Mouse (Mus musculus): Measurements from ENCODE around the gene Pknox2. TPM values are rescaled to one million over a fixed set of nuclear protein-coding genes. Genes with fewer than 3 reads are reported as not detected.

Pknox2 gene
- polyA plus RNA-seq, 1 experiment from 2014 or later = 7.2 TPM

GRCm38 (mm10) chr9:37144251-37144650, 3.0 kb downstream of the Pknox2 start:
- WGBS = 7% methylated on average over 21 of the region's 21 CpGs
- peak overlapping the region; percentile 95 for H3K4me2 ChIP-seq (ENCODE audit: low read depth, low read length)
- H3K9me3 ChIP-seq (ENCODE audit: control insufficient read depth, low read length) = no peaks in the 10 kb centered on the region
- peaks cover 37% of the 10 kb centered on the region for H3K4me1 ChIP-seq (ENCODE audit: control insufficient read depth, insufficient read depth, low read length)
- peak overlapping the region; percentile 87 for H3K9ac ChIP-seq (ENCODE audit: low read depth, low read length)
- H3K4me3 ChIP-seq (ENCODE audit: low read length) = peak overlapping the region; percentile 77
- peaks cover 11% of the 10 kb centered on the region; the same call in 1 of the 2 replicates for H3K27me3 ChIP-seq (replicated peaks; ENCODE audit: control insufficient read depth, insufficient read depth, low read length)
- H3K36me3 ChIP-seq (ENCODE audit: control insufficient read depth, insufficient read depth, low read length) = no peaks in the 10 kb centered on the region
- peak overlapping the region; percentile 59 for H3K27ac ChIP-seq (ENCODE audit: low read length)
- ATAC-seq = no peak

- H3K36me3 ChIP-seq (ENCODE audit: control insufficient read depth, insufficient read depth, low read length) = no peaks in the 10 kb centered on the region
- H3K9ac ChIP-seq (ENCODE audit: low read depth, low read length) = peak overlapping the region; percentile 87; the same call in 1 of the 2 replicates
- H3K4me2 ChIP-seq (ENCODE audit: low read depth, low read length) = peak overlapping the region; percentile 95
- peak overlapping the region; percentile 77; the same call in 1 of the 2 replicates for H3K4me3 ChIP-seq (ENCODE audit: low read length)
- H3K4me1 ChIP-seq (ENCODE audit: control insufficient read depth, insufficient read depth, low read length) = peaks cover 39% of the 10 kb centered on the region
- WGBS = 49% methylated on average over 12 of the region's 12 CpGs
- H3K27me3 ChIP-seq (replicated peaks; ENCODE audit: control insufficient read depth, insufficient read depth, low read length) = peaks cover 11% of the 10 kb centered on the region; the same call in 1 of the 2 replicates
- no peaks in the 10 kb centered on the region for H3K9me3 ChIP-seq (ENCODE audit: control insufficient read depth, low read length)
- no peak for ATAC-seq
- H3K27ac ChIP-seq (ENCODE audit: low read length) = no peak overlapping the region
Measured at GRCm38 (mm10) chr9:37143046-37143931, 3.9 kb downstream of the Pknox2 start.

- Histone ChIP-seq H3K4me2 (ENCODE audit: low read depth, low read length) (no peak overlapping the region), H3K4me1 (ENCODE audit: control insufficient read depth, insufficient read depth, low read length) (peaks cover 39% of the 10 kb centered on the region), H3K9ac (ENCODE audit: low read depth, low read length) (no peak overlapping the region), H3K36me3 (ENCODE audit: control insufficient read depth, insufficient read depth, low read length) (no peaks in the 10 kb centered on the region), H3K4me3 (ENCODE audit: low read length) (no peak overlapping the region), H3K27ac (ENCODE audit: low read length) (no peak overlapping the region), H3K9me3 (ENCODE audit: control insufficient read depth, low read length) (no peaks in the 10 kb centered on the region), H3K27me3 (replicated peaks; ENCODE audit: control insufficient read depth, insufficient read depth, low read length) (peaks cover 11% of the 10 kb centered on the region; the same call in 1 of the 2 replicates)
- ATAC-seq = no peak
- WGBS = 49% methylated on average over 4 of the region's 4 CpGs
Measured at GRCm38 (mm10) chr9:37142107-37142506, 5.1 kb downstream of the Pknox2 start.

DNA sequence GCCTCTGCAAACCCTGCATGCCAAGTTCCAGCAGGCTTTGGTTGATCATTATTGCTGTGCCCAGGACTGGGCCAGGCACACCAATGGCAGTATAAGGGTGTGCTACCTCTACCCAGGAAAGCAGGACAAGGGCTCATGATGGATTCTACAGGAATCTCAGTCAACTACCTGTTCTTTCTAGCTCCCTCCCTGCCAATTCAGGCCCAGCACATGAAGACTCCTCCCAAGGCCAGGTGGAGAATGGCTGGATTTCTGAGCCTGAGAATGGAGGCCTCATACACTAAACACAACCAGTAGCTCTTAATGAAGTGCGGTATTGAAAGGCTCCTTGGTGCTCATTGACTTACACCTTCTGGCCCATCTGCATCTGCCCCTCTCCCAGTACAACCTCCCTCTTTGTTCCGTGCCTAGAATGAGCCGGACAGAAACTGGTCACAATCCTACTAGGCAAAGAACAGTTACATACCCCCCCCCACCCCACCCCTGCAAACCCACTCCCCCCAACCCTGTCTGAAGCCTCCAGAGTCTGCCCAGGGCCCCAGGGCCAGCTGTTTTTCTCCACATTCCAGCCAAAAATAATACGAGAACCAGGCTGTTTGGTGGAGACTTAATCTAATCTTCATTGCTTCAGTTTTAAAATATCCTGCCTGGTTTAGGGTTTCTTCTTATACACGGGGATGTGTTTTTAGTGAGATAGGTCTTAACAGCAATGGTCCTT, 6.6 kb downstream of the Pknox2 start:
- peaks cover 35% of the 10 kb centered on the region for H3K4me1 ChIP-seq (ENCODE audit: control insufficient read depth, insufficient read depth, low read length)
- H3K4me3 ChIP-seq (ENCODE audit: low read length) = no peak overlapping the region
- H3K9me3 ChIP-seq (ENCODE audit: control insufficient read depth, low read length) = no peaks in the 10 kb centered on the region
- H3K4me2 ChIP-seq (ENCODE audit: low read depth, low read length) = no peak overlapping the region
- no peak for ATAC-seq
- no peak overlapping the region for H3K9ac ChIP-seq (ENCODE audit: low read depth, low read length)
- H3K27me3 ChIP-seq (replicated peaks; ENCODE audit: control insufficient read depth, insufficient read depth, low read length) = peaks cover 9% of the 10 kb centered on the region; the same call in 1 of the 2 replicates
- no peaks in the 10 kb centered on the region for H3K36me3 ChIP-seq (ENCODE audit: control insufficient read depth, insufficient read depth, low read length)
- H3K27ac ChIP-seq (ENCODE audit: low read length) = no peak overlapping the region
- 61% methylated on average over 5 of the region's 5 CpGs for WGBS

- H3K9ac ChIP-seq (ENCODE audit: low read depth, low read length) = peak overlapping the region; percentile 49; the same call in 1 of the 2 replicates
- peak; percentile 92 for ATAC-seq
- H3K36me3 ChIP-seq (ENCODE audit: control insufficient read depth, insufficient read depth, low read length) = no peaks in the 10 kb centered on the region
- WGBS = 3% methylated on average over 8 of the region's 8 CpGs
- H3K9me3 ChIP-seq (ENCODE audit: control insufficient read depth, low read length) = no peaks in the 10 kb centered on the region
- peak overlapping the region; percentile 37 for H3K4me2 ChIP-seq (ENCODE audit: low read depth, low read length)
- H3K27ac ChIP-seq (ENCODE audit: low read length) = no peak overlapping the region
- peaks cover 4% of the 10 kb centered on the region; the same call in 1 of the 2 replicates for H3K27me3 ChIP-seq (replicated peaks; ENCODE audit: control insufficient read depth, insufficient read depth, low read length)
- peaks cover 26% of the 10 kb centered on the region for H3K4me1 ChIP-seq (ENCODE audit: control insufficient read depth, insufficient read depth, low read length)
- H3K4me3 ChIP-seq (ENCODE audit: low read length) = peak overlapping the region; percentile 9; the same call in 1 of the 2 replicates
Measured at GRCm38 (mm10) chr9:37139514-37139913, 7.7 kb downstream of the Pknox2 start.

GRCm38 (mm10) chr9:37138883-37139282, 8.3 kb downstream of the Pknox2 start:
- H3K9me3 ChIP-seq (ENCODE audit: control insufficient read depth, low read length) = no peaks in the 10 kb centered on the region
- 39% methylated on average over 4 of the region's 4 CpGs for WGBS
- H3K4me1 ChIP-seq (ENCODE audit: control insufficient read depth, insufficient read depth, low read length) = peaks cover 22% of the 10 kb centered on the region
- H3K27ac ChIP-seq (ENCODE audit: low read length) = no peak overlapping the region
- H3K36me3 ChIP-seq (ENCODE audit: control insufficient read depth, insufficient read depth, low read length) = no peaks in the 10 kb centered on the region
- ATAC-seq = no peak
- H3K4me3 ChIP-seq (ENCODE audit: low read length) = no peak overlapping the region
- no peaks in the 10 kb centered on the region for H3K27me3 ChIP-seq (replicated peaks; ENCODE audit: control insufficient read depth, insufficient read depth, low read length)
- H3K9ac ChIP-seq (ENCODE audit: low read depth, low read length) = no peak overlapping the region
- no peak overlapping the region; the same call in 1 of the 2 replicates for H3K4me2 ChIP-seq (ENCODE audit: low read depth, low read length)

DNA sequence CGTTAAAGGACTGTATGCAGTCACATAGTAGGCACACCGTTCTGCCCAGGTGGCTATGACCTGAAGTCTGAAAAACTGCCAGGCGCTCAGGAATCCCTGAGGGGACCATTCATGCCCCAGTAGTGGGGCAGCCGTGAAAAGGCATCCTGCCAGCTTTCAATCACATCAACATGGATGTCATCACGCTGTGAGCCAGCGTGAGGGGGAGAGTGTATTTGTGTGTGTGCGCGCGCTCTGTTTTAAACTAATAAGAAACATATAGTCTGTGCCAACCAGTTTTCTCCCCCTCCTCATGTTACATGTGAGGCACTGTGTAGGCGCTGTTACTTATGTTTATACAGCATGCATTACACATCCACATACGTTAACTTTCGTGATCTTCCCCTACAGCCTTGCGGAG, 10.9 kb downstream of the Pknox2 start:
- WGBS = 85% methylated on average over 13 of the region's 13 CpGs
- no peaks in the 10 kb centered on the region for H3K27me3 ChIP-seq (replicated peaks; ENCODE audit: control insufficient read depth, insufficient read depth, low read length)
- H3K4me3 ChIP-seq (ENCODE audit: low read length) = no peak overlapping the region
- H3K36me3 ChIP-seq (ENCODE audit: control insufficient read depth, insufficient read depth, low read length) = no peaks in the 10 kb centered on the region
- no peak overlapping the region for H3K4me2 ChIP-seq (ENCODE audit: low read depth, low read length)
- no peak overlapping the region for H3K27ac ChIP-seq (ENCODE audit: low read length)
- no peak for ATAC-seq
- H3K9me3 ChIP-seq (ENCODE audit: control insufficient read depth, low read length) = no peaks in the 10 kb centered on the region
- peaks cover 15% of the 10 kb centered on the region for H3K4me1 ChIP-seq (ENCODE audit: control insufficient read depth, insufficient read depth, low read length)
- H3K9ac ChIP-seq (ENCODE audit: low read depth, low read length) = no peak overlapping the region

GRCm38 (mm10) chr9:37133495-37133894, 13.7 kb downstream of the Pknox2 start:
- H3K36me3 ChIP-seq (ENCODE audit: control insufficient read depth, insufficient read depth, low read length) = no peaks in the 10 kb centered on the region
- H3K4me1 ChIP-seq (ENCODE audit: control insufficient read depth, insufficient read depth, low read length) = no peaks in the 10 kb centered on the region
- WGBS = 85% methylated on average over 7 of the region's 7 CpGs
- no peaks in the 10 kb centered on the region for H3K9me3 ChIP-seq (ENCODE audit: control insufficient read depth, low read length)
- ATAC-seq = no peak
- no peak overlapping the region for H3K4me2 ChIP-seq (ENCODE audit: low read depth, low read length)
- no peak overlapping the region for H3K27ac ChIP-seq (ENCODE audit: low read length)
- H3K9ac ChIP-seq (ENCODE audit: low read depth, low read length) = no peak overlapping the region
- H3K27me3 ChIP-seq (replicated peaks; ENCODE audit: control insufficient read depth, insufficient read depth, low read length) = no peaks in the 10 kb centered on the region
- H3K4me3 ChIP-seq (ENCODE audit: low read length) = no peak overlapping the region

DNA sequence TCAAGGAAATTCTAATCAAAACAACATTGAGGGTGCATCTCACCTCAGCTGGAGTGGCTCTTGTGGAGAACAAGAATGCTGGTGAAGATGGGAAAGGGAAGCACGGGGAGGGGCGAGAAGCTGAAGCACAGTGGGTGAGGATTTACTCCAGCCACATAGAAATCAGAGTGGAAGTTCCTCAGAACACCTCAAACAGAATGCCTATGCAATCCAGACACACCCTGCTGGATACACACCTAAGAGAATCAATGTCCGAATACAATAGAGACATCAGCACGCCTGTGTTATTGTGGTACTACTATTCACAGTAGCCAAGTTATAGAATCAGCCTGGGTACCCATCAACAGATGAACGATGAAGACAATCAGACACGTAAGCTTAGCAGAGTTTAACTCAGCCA, 18.2 kb downstream of the Pknox2 start:
- ATAC-seq = no peak
- Histone ChIP-seq H3K36me3 (ENCODE audit: control insufficient read depth, insufficient read depth, low read length) (no peaks in the 10 kb centered on the region), H3K4me3 (ENCODE audit: low read length) (no peak overlapping the region), H3K9me3 (ENCODE audit: control insufficient read depth, low read length) (no peaks in the 10 kb centered on the region), H3K4me1 (ENCODE audit: control insufficient read depth, insufficient read depth, low read length) (no peaks in the 10 kb centered on the region), H3K27me3 (replicated peaks; ENCODE audit: control insufficient read depth, insufficient read depth, low read length) (no peaks in the 10 kb centered on the region), H3K4me2 (ENCODE audit: low read depth, low read length) (no peak overlapping the region), H3K27ac (ENCODE audit: low read length) (no peak overlapping the region), H3K9ac (ENCODE audit: low read depth, low read length) (no peak overlapping the region)
- 89% methylated on average over 6 of the region's 6 CpGs for WGBS
